Mouse (Mus musculus) CH12F3 (cell line): ENCODE results near the gene Hps6.
"Not testable (repeated sequence)": the region's sequence is repeated elsewhere in the genome, so short reads cannot be mapped to it uniquely, and the experiment has no call there.

Experiments used
- in situ Hi-C: fragments of 300-500 bp; cut with MboI; formaldehyde crosslinking; loops from 2 replicates; pipeline ENCODE4 v1.14.3; 2020; ENCODE audit warnings: low sequenced_read_pairs

Hps6 gene

GRCm38 (mm10) chr19:46003371-46004226 is at the start of gene Hps6:
Gene Hps6, plus strand, starts transcription at chr19:46003508.
- in situ Hi-C loops = no loop called here

DNA sequence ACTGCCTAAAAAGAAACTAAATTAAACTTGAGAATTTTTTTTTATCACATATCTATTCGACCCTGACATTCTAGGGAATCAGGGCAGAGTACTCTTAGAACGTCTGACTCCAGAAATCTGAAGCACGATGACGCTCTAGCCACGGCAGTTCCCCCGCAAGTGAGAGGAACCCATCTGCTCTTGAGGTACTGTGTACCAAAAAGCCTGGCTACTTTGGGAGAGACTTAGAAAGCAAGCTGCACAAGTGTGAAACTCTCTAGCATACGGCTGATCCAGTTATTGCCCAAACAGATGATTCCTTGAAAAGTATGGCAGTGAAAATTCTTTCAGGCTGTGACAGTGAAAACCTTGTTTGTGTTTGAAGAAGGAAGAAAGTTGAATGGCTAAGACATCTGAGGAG is 46.6 kb upstream of the Hps6 start:
- in situ Hi-C loops = loop anchor here (10.0 kb wide), 1 partner anchor 142 kb away; the partner anchor contains the start of gene Kcnip2

GRCm38 (mm10) chr19:45960770-45961169 is 42.5 kb upstream of the Hps6 start:
- in situ Hi-C loops = no loop called here

- in situ Hi-C loops = no loop called here
These were observed 18.9 kb upstream of the Hps6 start for GRCm38 (mm10) chr19:45984379-45984778.

GRCm38 (mm10) chr19:45988238-45988637 is 15.1 kb upstream of the Hps6 start:
- in situ Hi-C loops = no loop called here

DNA sequence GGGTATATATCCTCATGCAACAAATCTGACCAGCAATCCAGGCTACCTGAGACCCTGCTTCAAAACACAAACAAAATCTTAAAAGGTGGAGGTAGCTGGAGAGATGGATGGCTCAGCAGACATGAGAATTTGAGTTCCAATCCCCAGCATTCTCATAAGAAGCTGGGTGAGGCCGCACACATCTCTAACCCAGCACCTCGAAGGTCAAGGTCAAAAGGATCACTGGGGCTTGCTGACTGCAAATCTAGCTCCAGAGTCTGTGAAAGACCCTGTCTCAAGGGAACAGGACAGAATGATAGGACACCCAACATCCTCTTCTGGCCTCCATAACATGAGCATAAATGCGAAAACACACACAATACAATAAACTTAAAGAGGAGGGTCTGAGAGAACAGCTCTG is 12.1 kb upstream of the Hps6 start:
- in situ Hi-C loops = no loop called here

GRCm38 (mm10) chr19:45993441-45993840 is 9.9 kb upstream of the Hps6 start:
- in situ Hi-C loops = not testable (repeated sequence)

GRCm38 (mm10) chr19:45993981-45994737 is 9.1 kb upstream of the Hps6 start:
- in situ Hi-C loops = no loop called here

GRCm38 (mm10) chr19:45997365-45997764 is 5.9 kb upstream of the Hps6 start:
- in situ Hi-C loops = no loop called here

DNA sequence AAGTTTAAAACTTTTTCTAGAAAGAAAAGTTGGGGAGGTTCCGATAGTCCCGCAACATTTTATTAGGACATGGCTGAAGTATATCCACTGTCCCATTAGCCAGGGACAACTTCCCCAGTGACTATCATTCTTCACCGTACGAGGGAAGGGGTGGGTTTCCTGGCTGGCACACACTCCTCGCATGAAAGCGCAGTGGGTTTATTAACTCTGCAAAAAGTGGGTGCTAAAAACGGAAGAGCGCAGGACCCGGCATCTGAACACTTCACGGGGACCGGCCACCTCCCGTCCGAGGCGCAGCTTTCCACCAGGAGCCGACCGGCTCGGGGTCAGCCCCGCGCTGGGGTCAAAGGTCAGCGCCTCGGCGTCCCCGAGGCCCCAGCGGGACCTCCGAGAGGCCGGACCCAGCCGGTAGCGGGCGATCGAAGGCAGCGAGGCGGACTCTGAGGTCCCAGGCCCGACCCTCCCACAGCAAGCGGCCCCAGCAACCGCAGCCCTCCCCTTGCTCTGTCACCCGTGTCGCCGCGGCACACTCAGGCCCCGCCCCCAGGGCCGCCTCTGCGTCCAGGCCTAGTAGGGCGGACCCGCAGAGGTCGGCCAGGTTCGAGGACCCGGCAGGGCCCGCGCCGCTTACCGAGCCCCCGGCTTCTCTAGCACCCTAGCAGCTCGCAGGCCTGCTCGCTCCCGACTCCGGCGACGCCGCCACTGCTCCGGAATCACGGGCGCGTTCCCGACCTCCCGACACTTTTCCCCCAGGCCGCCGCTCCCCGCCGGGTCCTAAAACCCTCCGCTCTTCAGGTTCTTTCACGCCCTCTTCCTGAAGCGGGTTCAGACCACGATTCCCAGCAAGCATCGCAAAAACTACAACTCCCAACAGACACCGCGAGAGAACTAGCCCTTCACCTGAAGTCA is 5.3 kb upstream of the Hps6 start, which contains the start of gene Armh3:
TSS of gene Armh3 (minus strand) at position 704 of the 909 bp plus-strand sequence.
- in situ Hi-C loops = no loop called here

- in situ Hi-C loops = no loop called here
These were observed 4.6 kb upstream of the Hps6 start for GRCm38 (mm10) chr19:45998694-45999217.

GRCm38 (mm10) chr19:45999378-45999777 is 3.9 kb upstream of the Hps6 start:
- in situ Hi-C loops = no loop called here

GRCm38 (mm10) chr19:46002279-46002678 is 1.0 kb upstream of the Hps6 start:
- in situ Hi-C loops = no loop called here

DNA sequence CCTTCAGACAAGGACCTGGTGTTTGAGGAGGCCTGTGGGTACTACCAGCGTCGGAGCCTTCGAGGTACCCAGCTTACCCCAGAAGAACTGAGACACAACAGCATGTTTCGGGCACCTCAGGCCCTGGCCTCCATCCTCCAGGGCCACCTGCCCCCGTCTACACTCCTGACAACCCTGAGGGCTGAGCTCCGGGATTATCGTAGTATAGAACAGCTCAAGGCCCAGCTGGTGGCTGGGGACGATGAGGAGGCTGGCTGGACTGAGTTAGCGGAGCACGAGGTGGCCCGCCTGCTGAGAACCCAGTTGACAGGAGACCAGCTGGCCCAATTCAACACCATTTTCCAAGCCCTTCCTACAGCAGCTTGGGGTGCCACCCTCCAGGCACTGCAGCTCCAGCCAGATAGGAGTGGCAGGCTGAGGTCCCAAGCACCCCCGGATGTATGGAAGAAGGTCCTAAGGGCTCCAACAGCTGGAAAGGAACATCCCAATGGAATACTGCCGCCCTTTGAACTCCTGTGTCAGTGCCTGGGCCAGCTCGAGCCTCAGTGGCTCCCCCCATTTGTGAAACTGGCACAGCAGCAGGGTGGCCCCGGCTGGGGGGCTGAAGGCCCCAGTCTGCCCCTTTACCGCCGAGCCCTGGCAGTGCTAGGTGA is 1.6 kb downstream of the Hps6 start:
- in situ Hi-C loops = no loop called here

GRCm38 (mm10) chr19:46005680-46006079 is 2.4 kb downstream of the Hps6 start:
- in situ Hi-C loops = no loop called here

- in situ Hi-C loops = loop anchor here (10.0 kb wide), 1 partner anchor 200 kb away; the partner anchor contains the start of gene Kcnip2
These were observed 11.4 kb downstream of the Hps6 start for GRCm38 (mm10) chr19:46014572-46015178.

DNA sequence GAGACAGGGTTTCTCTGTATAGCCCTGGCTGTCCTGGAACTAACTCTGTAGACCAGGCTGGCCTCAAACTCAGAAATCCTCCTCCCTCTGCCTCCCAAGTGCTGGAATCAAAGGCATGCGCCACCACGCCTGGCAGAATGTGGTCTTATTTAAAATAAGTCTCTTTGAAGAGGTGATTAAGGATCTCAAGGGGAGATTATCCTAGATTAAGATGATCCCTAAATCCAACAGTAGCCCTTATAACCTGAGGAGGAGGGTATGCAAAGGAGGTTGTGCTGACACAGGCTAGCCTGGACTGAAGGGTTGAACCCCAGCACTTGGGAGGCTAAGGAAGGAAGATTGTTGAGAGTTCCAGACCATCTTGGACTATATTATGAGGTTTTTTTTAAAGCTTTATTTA is 12.7 kb downstream of the Hps6 start:
- in situ Hi-C loops = loop anchor here (10.0 kb wide), 1 partner anchor 201 kb away; the partner anchor contains the start of gene Kcnip2

DNA sequence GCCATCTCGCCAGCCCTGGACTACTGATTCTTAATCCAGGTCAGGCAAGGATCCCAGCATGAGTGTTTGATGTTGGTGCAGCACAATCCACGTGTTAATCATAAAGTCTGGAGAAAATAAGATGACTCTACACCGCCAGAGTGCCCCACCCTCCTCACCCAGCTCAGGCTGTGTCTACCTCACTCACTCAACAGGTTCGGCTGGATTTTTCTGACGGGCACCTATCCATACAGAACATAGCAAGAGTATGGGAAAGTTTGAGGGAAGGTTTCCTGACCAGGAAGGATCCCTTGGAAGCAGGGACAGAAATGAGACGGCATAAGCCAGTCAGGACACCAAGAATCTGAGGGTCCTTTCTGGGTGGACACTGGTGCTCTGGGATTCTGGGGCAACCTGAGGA is 21.7 kb downstream of the Hps6 start:
- in situ Hi-C loops = no loop called here

- in situ Hi-C loops = no loop called here
These were observed 23.3 kb downstream of the Hps6 start for GRCm38 (mm10) chr19:46026567-46026966.
